Comparison of ENCODE assay signal across 14 mouse cellular contexts in genomic region chr12:41427464-41427863, GRCm38 (mm10). TPM values are rescaled to one million over a fixed set of nuclear protein-coding genes. Genes with fewer than 3 reads are reported as not detected.
DNase-seq lines count a peak whose midpoint lies in the region; ATAC-seq and TF ChIP-seq lines count a peak whose summit lies in the region.
"Had no signal": no experiment of that assay in that cellular context is flagged by ENCODE, and none has a peak within 500 bp of the region (broad histone marks: within the 10 kb centered on the region; RNA-seq: fewer than 3 reads in every experiment).

No protein-coding gene starts in this region.

- H3K4me1 ChIP-seq in hindbrain, embryonic 14.5 days (replicated peaks; ENCODE audit: control insufficient read depth, insufficient read depth, low read length): no peaks in the 10 kb centered on the region
- H3K4me1 ChIP-seq in hindbrain, embryonic 10.5 days (replicated peaks): no peaks in the 10 kb centered on the region
- no peaks in the 10 kb centered on the region for H3K4me1 ChIP-seq in cerebellum, adult 2 months (ENCODE audit: control insufficient read depth, insufficient read depth, low read length)
- no peaks in the 10 kb centered on the region for H3K4me1 ChIP-seq in forebrain, embryonic 16.5 days (replicated peaks; ENCODE audit: control insufficient read depth, insufficient read depth, low read length)
- H3K4me1 ChIP-seq: embryonic facial prominence, embryonic 15.5 days; stomach, embryonic 15.5 days had no signal

- no peak overlapping the region for H3K4me2 ChIP-seq in hindbrain, embryonic 14.5 days (replicated peaks)
- H3K4me2 ChIP-seq in forebrain, embryonic 16.5 days (ENCODE audit: low read length): no peak overlapping the region
- H3K4me2 ChIP-seq: embryonic facial prominence, embryonic 15.5 days; stomach, embryonic 15.5 days had no signal

- TF ChIP-seq POLR2A in cerebellum, adult 2 months (IDR thresholded peaks at IDR 0.05; ENCODE audit: borderline replicate concordance, insufficient read depth, low read length): no peak

- DNase-seq in hindbrain, embryonic 14.5 days (ENCODE audit: low spot score): no peak
- DNase-seq in hindbrain, embryonic 10.5 days (ENCODE audit: low spot score): no peak
- peak; percentile 12 for DNase-seq in Muller cell, postnatal 12 days (ENCODE audit: inconsistent ontology term)
- DNase-seq in cerebellum, adult 2 months: peak; percentile 40 to 71
- no peak for DNase-seq in ovary, postnatal 36 days (ENCODE audit: low spot score)
- DNase-seq in gastrocnemius, postnatal 10 days: no peak
- DNase-seq: kidney, adult 9 months; thymus, postnatal 4 days had no signal

- no peak overlapping the region for H3K4me3 ChIP-seq in hindbrain, embryonic 14.5 days (replicated peaks; ENCODE audit: low read length)
- no peak overlapping the region for H3K4me3 ChIP-seq in hindbrain, embryonic 10.5 days
- H3K4me3 ChIP-seq in cerebellum, adult 2 months (replicated peaks; ENCODE audit: insufficient read depth, low read depth, low read length): no peak overlapping the region
- H3K4me3 ChIP-seq in forebrain, embryonic 16.5 days (replicated peaks; ENCODE audit: low read length): no peak overlapping the region
- H3K4me3 ChIP-seq: embryonic facial prominence, embryonic 15.5 days; stomach, embryonic 15.5 days had no signal

- no peak overlapping the region for H3K9ac ChIP-seq in hindbrain, embryonic 14.5 days
- no peak overlapping the region for H3K9ac ChIP-seq in forebrain, embryonic 16.5 days (replicated peaks; ENCODE audit: low read depth, low read length)
- H3K9ac ChIP-seq: embryonic facial prominence, embryonic 15.5 days; liver, embryonic 14.5 days; stomach, embryonic 15.5 days had no signal

- H3K27ac ChIP-seq in hindbrain, embryonic 14.5 days: no peak overlapping the region
- H3K27ac ChIP-seq in hindbrain, embryonic 10.5 days: no peak overlapping the region
- H3K27ac ChIP-seq in cerebellum, adult 2 months (ENCODE audit: insufficient read depth, low read length): no peak overlapping the region
- no peak overlapping the region for H3K27ac ChIP-seq in forebrain, embryonic 16.5 days (ENCODE audit: low read length)
- H3K27ac ChIP-seq: embryonic facial prominence, embryonic 15.5 days; liver, embryonic 14.5 days; stomach, embryonic 15.5 days had no signal

- no peaks in the 10 kb centered on the region for H3K27me3 ChIP-seq in hindbrain, embryonic 14.5 days (ENCODE audit: control insufficient read depth, insufficient read depth, low read length)
- no peaks in the 10 kb centered on the region for H3K27me3 ChIP-seq in hindbrain, embryonic 10.5 days (ENCODE audit: insufficient read depth, poor library complexity, severe bottlenecking)
- no peaks in the 10 kb centered on the region; the same call in 1 of the 2 replicates for H3K27me3 ChIP-seq in cerebellum, adult 2 months (ENCODE audit: control insufficient read depth, insufficient read depth, low read length)
- H3K27me3 ChIP-seq in forebrain, embryonic 16.5 days (replicated peaks; ENCODE audit: control insufficient read depth, insufficient read depth, low read length): no peaks in the 10 kb centered on the region
- H3K27me3 ChIP-seq: embryonic facial prominence, embryonic 15.5 days; Patski; stomach, embryonic 15.5 days had no signal

- WGBS in hindbrain, embryonic 14.5 days: 46% methylated on average over 5 of the region's 5 CpGs
- WGBS in hindbrain, embryonic 10.5 days: 67% methylated on average over 5 of the region's 5 CpGs
- WGBS in cerebellum, adult 2 months: 15% methylated on average over 5 of the region's 5 CpGs
- WGBS in forebrain, embryonic 16.5 days: 30% methylated on average over 5 of the region's 5 CpGs

- H3K36me3 ChIP-seq in hindbrain, embryonic 14.5 days (replicated peaks; ENCODE audit: control insufficient read depth, insufficient read depth): no peaks in the 10 kb centered on the region
- H3K36me3 ChIP-seq in hindbrain, embryonic 10.5 days: no peaks in the 10 kb centered on the region
- no peaks in the 10 kb centered on the region for H3K36me3 ChIP-seq in forebrain, embryonic 16.5 days (ENCODE audit: control insufficient read depth, insufficient read depth)
- H3K36me3 ChIP-seq: embryonic facial prominence, embryonic 15.5 days; stomach, embryonic 15.5 days had no signal

- no peaks in the 10 kb centered on the region for H3K9me3 ChIP-seq in hindbrain, embryonic 14.5 days (ENCODE audit: control insufficient read depth, low read length)
- H3K9me3 ChIP-seq in hindbrain, embryonic 10.5 days: no peaks in the 10 kb centered on the region
- H3K9me3 ChIP-seq in forebrain, embryonic 16.5 days (ENCODE audit: control insufficient read depth, low read length): no peaks in the 10 kb centered on the region
- H3K9me3 ChIP-seq: embryonic facial prominence, embryonic 15.5 days; stomach, embryonic 15.5 days had no signal

- ATAC-seq in hindbrain, embryonic 14.5 days (ENCODE audit: low FRiP score): peak; percentile 17; the same call in 1 of the 2 replicates
- peak; percentile 58; the same call in 1 of the 2 replicates for ATAC-seq in forebrain, embryonic 16.5 days
- ATAC-seq: CD4-positive, CD25-positive, alpha-beta regulatory T cell, adult 4 months; Patski had no signal

- TF ChIP-seq CTCF in cerebellum, adult 2 months (IDR thresholded peaks at IDR 0.05; ENCODE audit: borderline replicate concordance, insufficient read depth, low read depth, low read length): no peak

RNA-seq across cellular contexts. Expression of gene Lrrn3, which starts 58.8 kb away (rescaled TPM):
- polyA plus RNA-seq in hindbrain, embryonic 14.5 days (2014; fragmentation: Nextera tagmentation; extraction: Ambion mirVana): 102 and 121 TPM in 2 replicates
- 13.9 and 17.7 TPM in 2 replicates for polyA plus RNA-seq in hindbrain, embryonic 10.5 days (2016; fragmentation: Nextera tagmentation; extraction: Ambion mirVana)
- 22.8 and 23.2 TPM in 2 replicates for polyA plus RNA-seq in cerebellum, adult 2 months (2012; rRNA removed)
- 87.2 and 88.1 TPM in 2 replicates for polyA plus RNA-seq in forebrain, embryonic 16.5 days (2015; fragmentation: Nextera tagmentation; extraction: Ambion mirVana)
- total RNA-seq in gastrocnemius, postnatal 10 days (2021): 1 to 10 TPM; 1.0 to 1.3 TPM

Comparison
In these comparisons a context has a peak if more than half of its experiments do, and no peak if none do; other contexts are left out.
1. DNase-seq: peak in Muller cell, postnatal 12 days (single experiment) and cerebellum, adult 2 months (2 of 2); none in hindbrain, embryonic 14.5 days (single experiment), hindbrain, embryonic 10.5 days (single experiment), ovary, postnatal 36 days (single experiment) and gastrocnemius, postnatal 10 days (single experiment).